ENCODE assay signal across 8 mouse cellular contexts in genomic region chrY:1245426-1245863, GRCm38 (mm10). TPM values are rescaled to one million over a fixed set of nuclear protein-coding genes. Genes with fewer than 3 reads are reported as not detected.
DNase-seq lines count a peak whose midpoint lies in the region; ATAC-seq and TF ChIP-seq lines count a peak whose summit lies in the region.

Gene Uty, minus strand, starts transcription at chrY:1245759.

- H3K4me1 ChIP-seq in lung, adult 2 months (ENCODE audit: control insufficient read depth, insufficient read depth, low read length): no peaks in the 10 kb centered on the region
- H3K4me1 ChIP-seq in forebrain, embryonic 15.5 days: no peaks in the 10 kb centered on the region
- no peaks in the 10 kb centered on the region for H3K4me1 ChIP-seq in hindbrain, postnatal 0 days (ENCODE audit: insufficient read depth, low read length)
- H3K4me1 ChIP-seq in liver, embryonic 11.5 days (replicated peaks; ENCODE audit: control insufficient read depth, insufficient read depth, low read length): no peaks in the 10 kb centered on the region

- no peak for TF ChIP-seq POLR2A in lung, adult 2 months (IDR thresholded peaks at IDR 0.05; ENCODE audit: borderline replicate concordance, extremely low read depth, low read depth, low read length)

- WGBS in lung, adult 2 months: no CpG with 5 or more reads among the region's 21 CpGs
- WGBS in forebrain, embryonic 15.5 days: 0% methylated on average over 21 of the region's 21 CpGs
- 2% methylated on average over 7 of the region's 21 CpGs for WGBS in hindbrain, postnatal 0 days
- 1% methylated on average over 21 of the region's 21 CpGs for WGBS in liver, embryonic 11.5 days

- no peaks in the 10 kb centered on the region for H3K36me3 ChIP-seq in forebrain, embryonic 15.5 days
- no peaks in the 10 kb centered on the region for H3K36me3 ChIP-seq in hindbrain, postnatal 0 days (ENCODE audit: insufficient read depth, low read length)
- H3K36me3 ChIP-seq in liver, embryonic 11.5 days (ENCODE audit: control insufficient read depth, insufficient read depth, low read length): no peaks in the 10 kb centered on the region

- peak within 1 kb of the TSS; percentile 31 for H3K4me2 ChIP-seq in forebrain, embryonic 15.5 days (replicated peaks)
- H3K4me2 ChIP-seq in hindbrain, postnatal 0 days (ENCODE audit: low read depth, low read length): peak within 1 kb of the TSS; percentile 44
- H3K4me2 ChIP-seq in liver, embryonic 11.5 days: peak within 1 kb of the TSS; percentile 38

- no peaks in the 10 kb centered on the region for H3K27me3 ChIP-seq in forebrain, embryonic 15.5 days
- H3K27me3 ChIP-seq in hindbrain, postnatal 0 days (ENCODE audit: insufficient read depth, low read length): no peaks in the 10 kb centered on the region
- H3K27me3 ChIP-seq in liver, embryonic 11.5 days (replicated peaks; ENCODE audit: control insufficient read depth, insufficient read depth, low read length): no peaks in the 10 kb centered on the region

- peak; percentile 54 for DNase-seq in lung, adult 2 months
- no peak for DNase-seq in lung, postnatal 36 days
- peak; percentile 60 for DNase-seq in c-Kit-positive CD71-positive TER-119-positive erythroid progenitor cells, embryonic 14.5 days (ENCODE audit: low spot score)
- peak; percentile 75 for DNase-seq in hindbrain, postnatal 0 days (ENCODE audit: low spot score)
- DNase-seq in liver, embryonic 11.5 days (ENCODE audit: low spot score): peak; percentile 30
- DNase-seq in testis, postnatal 14 days (ENCODE audit: low spot score): peak; percentile 80

- H3K9me3 ChIP-seq in forebrain, embryonic 15.5 days: no peaks in the 10 kb centered on the region
- H3K9me3 ChIP-seq in hindbrain, postnatal 0 days (ENCODE audit: low read length): no peaks in the 10 kb centered on the region
- H3K9me3 ChIP-seq in liver, embryonic 11.5 days (ENCODE audit: control insufficient read depth, low read length): no peaks in the 10 kb centered on the region

- H3K4me3 ChIP-seq in lung, adult 2 months (replicated peaks; ENCODE audit: extremely low read depth, low read depth, low read length): peak within 1 kb of the TSS; percentile 87
- peak within 1 kb of the TSS; percentile 45 for H3K4me3 ChIP-seq in forebrain, embryonic 15.5 days
- peak within 1 kb of the TSS; percentile 37 for H3K4me3 ChIP-seq in hindbrain, postnatal 0 days (ENCODE audit: low read length)
- H3K4me3 ChIP-seq in liver, embryonic 11.5 days (ENCODE audit: low read depth, low read length): peak within 1 kb of the TSS; percentile 52

- H3K27ac ChIP-seq in forebrain, embryonic 15.5 days (replicated peaks): peak within 1 kb of the TSS; percentile 69
- peak within 1 kb of the TSS; percentile 71; the same call in 1 of the 2 replicates for H3K27ac ChIP-seq in hindbrain, postnatal 0 days
- peak within 1 kb of the TSS; percentile 32; the same call in 1 of the 2 replicates for H3K27ac ChIP-seq in liver, embryonic 11.5 days (ENCODE audit: low read depth, low read length)

- ATAC-seq in forebrain, embryonic 15.5 days (replicated peaks): peak; percentile 98
- peak; percentile 96 for ATAC-seq in hindbrain, postnatal 0 days
- ATAC-seq in liver, embryonic 11.5 days (replicated peaks; ENCODE audit: low FRiP score): peak; percentile 98
- ATAC-seq in monocyte, adult 5-6 weeks (replicated peaks; ENCODE audit: insufficient number of reproducible peaks, low FRiP score, low TSS enrichment, poor library complexity, severe bottlenecking): peak; percentile 94

- peak within 1 kb of the TSS; percentile 28 for H3K9ac ChIP-seq in forebrain, embryonic 15.5 days (replicated peaks)
- no peak within 1 kb of the TSS; the same call in 1 of the 2 replicates for H3K9ac ChIP-seq in hindbrain, postnatal 0 days (replicated peaks; ENCODE audit: low read length)
- peak within 1 kb of the TSS; percentile 60 for H3K9ac ChIP-seq in liver, embryonic 11.5 days (ENCODE audit: low read depth, low read length)

- no peak for TF ChIP-seq CTCF in lung, adult 2 months (IDR thresholded peaks at IDR 0.05; ENCODE audit: insufficient read depth, low read length)
- TF ChIP-seq CTCF in hindbrain, postnatal 0 days (IDR thresholded peaks at IDR 0.05; ENCODE audit: low read depth): no peak

RNA-seq across cellular contexts. Expression of gene Uty, which starts in this region (rescaled TPM):
- 1.9 and 4.2 TPM in 2 replicates for polyA plus RNA-seq in lung, adult 2 months (2012; rRNA removed)
- polyA plus RNA-seq in forebrain, embryonic 15.5 days (2015; fragmentation: Nextera tagmentation; extraction: Ambion mirVana): 8.1 and 9.9 TPM in 2 replicates
- 11.0 and 11.2 TPM in 2 replicates for total RNA-seq in hindbrain, postnatal 0 days (2014; rRNA removed)
- polyA plus RNA-seq in hindbrain, postnatal 0 days (2015; fragmentation: Nextera tagmentation; extraction: Ambion mirVana): 13.4 TPM in 1 of 2 replicates, not detected in the other
- polyA plus RNA-seq in liver, embryonic 11.5 days (2014; fragmentation: Nextera tagmentation; extraction: Ambion mirVana): 10.0 and 10.6 TPM in 2 replicates
- total RNA-seq in monocyte, adult 5-6 weeks (2017): 31.4 to 35.3 TPM (median 33.0 TPM) in 3 replicates

Comparison
In these comparisons a context has a peak if more than half of its experiments do, and no peak if none do; other contexts are left out.
1. H3K4me3 ChIP-seq: peak in every context shown above with its lines; median percentile 87 in lung, adult 2 months; 52 in liver, embryonic 11.5 days; 45 in forebrain, embryonic 15.5 days; 37 in hindbrain, postnatal 0 days.